Mouse (Mus musculus): ENCODE measurements around the gene Mcoln3. TPM values are rescaled to one million over a fixed set of nuclear protein-coding genes. Genes with fewer than 3 reads are reported as not detected.

Gene Mcoln3
- polyA plus RNA-seq, 1 experiment from 2014 or later = 4.8 TPM

DNA sequence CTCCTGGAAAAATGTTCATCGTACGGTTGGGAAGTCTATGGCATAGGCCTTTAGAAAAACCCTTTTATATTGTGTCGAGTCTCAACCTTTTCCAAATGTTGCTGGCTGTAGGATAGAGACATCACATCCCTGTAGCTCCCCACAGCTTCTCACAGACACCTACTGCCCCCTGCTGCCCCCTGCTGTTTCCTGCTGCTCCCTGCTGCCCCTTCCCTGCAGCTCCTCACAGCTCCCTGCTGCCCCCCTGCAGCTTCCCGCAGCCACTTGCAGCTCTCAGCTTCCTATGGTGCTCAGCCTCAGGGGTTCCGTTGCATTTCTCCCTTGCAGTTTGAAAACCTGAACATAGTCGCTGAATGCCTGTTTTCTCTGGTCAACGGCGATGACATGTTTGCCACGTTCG is 72.7 kb downstream of the Mcoln3 start:
- Histone ChIP-seq H3K9ac (ENCODE audit: low read length) (no peak overlapping the region), H3K36me3 (ENCODE audit: control insufficient read depth, insufficient read depth, low read length) (no peaks in the 10 kb centered on the region), H3K4me2 (ENCODE audit: low read depth, low read length, severe bottlenecking) (no peak overlapping the region), H3K4me1 (replicated peaks; ENCODE audit: control insufficient read depth, insufficient read depth, low read length) (no peaks in the 10 kb centered on the region; the same call in 1 of the 2 replicates), H3K27me3 (ENCODE audit: control insufficient read depth, insufficient read depth, low read length) (no peaks in the 10 kb centered on the region), H3K27ac (ENCODE audit: low read depth, low read length) (no peak overlapping the region), H3K4me3 (ENCODE audit: low read depth, low read length) (no peak overlapping the region), H3K9me3 (ENCODE audit: control insufficient read depth, low read length) (no peaks in the 10 kb centered on the region)
- ATAC-seq (replicated peaks; ENCODE audit: low FRiP score) (no peak), DNase-seq (ENCODE audit: low spot score) (no peak)
- 68% methylated on average over 10 of the region's 10 CpGs for WGBS

Other genes starting within 250 kb of the Mcoln3 start
- 52.0 and 55.4 TPM in 2 replicates for gene Bcl10, start 194.6 kb upstream of the Mcoln3 start, polyA plus RNA-seq (2014; fragmentation: Nextera tagmentation; extraction: Ambion mirVana)
- 57.6 and 59.5 TPM in 2 replicates for gene 2410004B18Rik, start 179.4 kb upstream of the Mcoln3 start, polyA plus RNA-seq (2014; fragmentation: Nextera tagmentation; extraction: Ambion mirVana)
- 1.6 and 2.0 TPM in 2 replicates for gene Syde2, start 129.6 kb upstream of the Mcoln3 start, polyA plus RNA-seq (2014; fragmentation: Nextera tagmentation; extraction: Ambion mirVana)
- gene Wdr63, start 9.3 kb upstream of the Mcoln3 start, polyA plus RNA-seq (2014; fragmentation: Nextera tagmentation; extraction: Ambion mirVana) = 0.09 TPM in 1 of 2 replicates, not detected in the other
- gene Mcoln2, start 32.4 kb downstream of the Mcoln3 start, polyA plus RNA-seq (2014; fragmentation: Nextera tagmentation; extraction: Ambion mirVana) = 0.11 and 0.27 TPM in 2 replicates
- 0.17 and 0.24 TPM in 2 replicates for gene Lpar3, start 103.5 kb downstream of the Mcoln3 start, polyA plus RNA-seq (2014; fragmentation: Nextera tagmentation; extraction: Ambion mirVana)